9 mouse cellular contexts compared by ENCODE assay signal in genomic region chr13:83713661-83714291, GRCm38 (mm10).
A peak's percentile ranks its signal among the peaks of the same experiment; 100 is the strongest.
DNase-seq lines count a peak whose midpoint lies in the region; ATAC-seq and TF ChIP-seq lines count a peak whose summit lies in the region.
"Had no signal": no experiment of that assay in that cellular context is flagged by ENCODE, and none has a peak within 500 bp of the region (broad histone marks: within the 10 kb centered on the region; RNA-seq: fewer than 3 reads in every experiment).

No protein-coding gene starts in this region.

- no peaks in the 10 kb centered on the region for H3K4me1 ChIP-seq in heart, embryonic 11.5 days (ENCODE audit: control insufficient read depth, insufficient read depth, low read length)
- H3K4me1 ChIP-seq in neural tube, embryonic 12.5 days = peaks cover 4% of the 10 kb centered on the region; the same call in 1 of the 2 replicates

- no peak overlapping the region for H3K9ac ChIP-seq in heart, embryonic 11.5 days (ENCODE audit: low read depth, low read length)
- H3K9ac ChIP-seq in neural tube, embryonic 12.5 days = peak overlapping the region; percentile 49
- H3K9ac ChIP-seq: lung, embryonic 15.5 days had no signal

- H3K9me3 ChIP-seq in heart, embryonic 11.5 days (replicated peaks; ENCODE audit: control insufficient read depth, low read length) = no peaks in the 10 kb centered on the region
- no peaks in the 10 kb centered on the region for H3K9me3 ChIP-seq in neural tube, embryonic 12.5 days
- H3K9me3 ChIP-seq: lung, embryonic 15.5 days had no signal

- no peaks in the 10 kb centered on the region for H3K36me3 ChIP-seq in heart, embryonic 11.5 days (ENCODE audit: control insufficient read depth, insufficient read depth, low read length)
- no peaks in the 10 kb centered on the region for H3K36me3 ChIP-seq in neural tube, embryonic 12.5 days
- H3K36me3 ChIP-seq: lung, embryonic 15.5 days had no signal

- no peak for TF ChIP-seq CTCF in layer of hippocampus, adult 2 months (conservative IDR thresholded peaks at IDR 0.05)

- H3K27me3 ChIP-seq in heart, embryonic 11.5 days (ENCODE audit: control insufficient read depth, insufficient read depth, low read length) = peaks cover 67% of the 10 kb centered on the region
- peaks cover 13% of the 10 kb centered on the region for H3K27me3 ChIP-seq in neural tube, embryonic 12.5 days (replicated peaks)

- 3% methylated on average over 19 of the region's 19 CpGs for WGBS in heart, embryonic 11.5 days (ENCODE audit: insufficient replicate concordance)
- WGBS in neural tube, embryonic 12.5 days = 2% methylated on average over 19 of the region's 19 CpGs

- ATAC-seq in heart, embryonic 11.5 days (replicated peaks; ENCODE audit: insufficient number of reproducible peaks, low FRiP score, low TSS enrichment) = no peak
- no peak for ATAC-seq in neural tube, embryonic 12.5 days (ENCODE audit: low FRiP score, low read depth)

- no peak for DNase-seq in heart, postnatal 36 days
- peak; percentile 49 for DNase-seq in embryo, embryonic 11 days
- DNase-seq in layer of hippocampus, adult 2 months (ENCODE audit: low spot score in 2 of 2) = peak in 1 of 2 experiments; percentile 33
- DNase-seq in urinary bladder, postnatal 36 days (ENCODE audit: low spot score in 2 of 2) = no peak
- no peak for DNase-seq in heart, postnatal 4 days
- DNase-seq in spleen, adult 18-20 months = no peak

- no peak overlapping the region for H3K4me3 ChIP-seq in heart, embryonic 11.5 days (ENCODE audit: low read depth, low read length)
- peak overlapping the region; percentile 50 for H3K4me3 ChIP-seq in layer of hippocampus, adult 2 months
- H3K4me3 ChIP-seq in neural tube, embryonic 12.5 days = peak overlapping the region; percentile 33
- H3K4me3 ChIP-seq: lung, embryonic 15.5 days had no signal

- intact Hi-C loops in heart, postnatal 36 days (cut with DNase I) = no loop called here

- no peak overlapping the region for H3K27ac ChIP-seq in heart, embryonic 11.5 days (ENCODE audit: low read depth, low read length)
- peak overlapping the region; percentile 100 for H3K27ac ChIP-seq in layer of hippocampus, adult 2 months
- peak overlapping the region; percentile 8; the same call in 1 of the 2 replicates for H3K27ac ChIP-seq in neural tube, embryonic 12.5 days
- H3K27ac ChIP-seq: lung, embryonic 15.5 days had no signal

- peak overlapping the region; percentile 20 for H3K4me2 ChIP-seq in heart, embryonic 11.5 days
- H3K4me2 ChIP-seq in neural tube, embryonic 12.5 days (replicated peaks) = peak overlapping the region; percentile 72
- H3K4me2 ChIP-seq: lung, embryonic 15.5 days had no signal
